Mouse (Mus musculus) T-helper 17 cell (primary cell): ENCODE measurements at regions not wholly inside any gene's neighbourhood (a gene's known extent, or its start where the extent isn't known, plus 50 kb on each side); places are given as distances from the start of the nearest gene placed in this dataset.

Experiments used
- in situ Hi-C, 2 experiments: fragments of 300-600 bp; cut with MboI, MseI; formaldehyde crosslinking; loops; 1 replicate in 1 of 2; 2 replicates in 1 of 2; pipeline ENCODE4 v1.15.1; 2025; ENCODE audit warnings: high pct_unique_total_duplicates in 2 of 2

- in situ Hi-C loops, result loop anchor here in 1 of 2 experiments (25.0 kb wide), 1 partner anchor 1411 kb away; no protein-coding TSS in a partner anchor
These were observed 73.4 kb upstream of the Rad23b start for GRCm38 (mm10) chr4:55276300-55276952.

DNA sequence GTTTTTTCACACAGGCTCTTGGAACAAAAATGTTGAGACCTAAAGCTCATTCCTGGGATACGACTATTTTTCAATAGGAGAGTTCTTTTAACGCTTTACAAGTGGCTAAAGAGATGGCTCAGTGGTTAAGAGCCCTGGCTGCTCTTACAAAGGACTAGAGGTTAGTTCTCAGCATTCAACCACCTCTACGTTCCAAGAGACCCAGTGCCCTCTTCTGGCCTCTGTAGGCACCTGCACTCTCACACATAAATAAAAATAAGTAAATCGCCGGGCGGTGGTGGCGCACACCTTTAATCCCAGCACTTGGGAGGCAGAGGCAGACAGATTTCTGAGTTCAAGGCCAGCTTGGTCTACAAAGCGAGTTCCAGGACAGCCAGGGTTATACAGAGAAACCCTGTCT, 70.5 kb upstream of the Rad23b start:
- in situ Hi-C loops, result loop anchor here in 1 of 2 experiments (25.0 kb wide), 1 partner anchor 1408 kb away; no protein-coding TSS in a partner anchor

DNA sequence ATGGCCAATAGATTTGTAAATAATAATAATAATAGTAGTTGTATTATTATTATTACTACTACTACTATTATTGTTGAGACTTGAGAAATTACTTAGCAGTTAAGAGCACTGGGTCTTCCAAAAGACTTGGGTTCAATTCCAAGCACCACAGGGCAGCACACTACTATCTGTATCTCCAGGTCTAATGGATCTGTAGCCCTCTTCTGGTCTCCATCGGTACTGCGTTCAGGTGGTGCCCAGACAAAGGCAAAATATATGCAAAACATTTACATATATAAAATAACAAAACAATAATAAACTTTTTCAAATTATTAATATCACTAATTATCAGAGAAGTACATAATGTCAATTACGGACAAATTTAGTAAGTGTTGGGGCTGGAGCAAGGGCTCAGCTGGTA, 69.1 kb upstream of the Rad23b start:
- in situ Hi-C loops, result loop anchor here in 1 of 2 experiments (25.0 kb wide), 1 partner anchor 1407 kb away; no protein-coding TSS in a partner anchor

GRCm38 (mm10) chr4:55281486-55282096, 68.3 kb upstream of the Rad23b start:
- in situ Hi-C loops, result loop anchor here in 1 of 2 experiments (25.0 kb wide), 1 partner anchor 1406 kb away; no protein-coding TSS in a partner anchor

DNA sequence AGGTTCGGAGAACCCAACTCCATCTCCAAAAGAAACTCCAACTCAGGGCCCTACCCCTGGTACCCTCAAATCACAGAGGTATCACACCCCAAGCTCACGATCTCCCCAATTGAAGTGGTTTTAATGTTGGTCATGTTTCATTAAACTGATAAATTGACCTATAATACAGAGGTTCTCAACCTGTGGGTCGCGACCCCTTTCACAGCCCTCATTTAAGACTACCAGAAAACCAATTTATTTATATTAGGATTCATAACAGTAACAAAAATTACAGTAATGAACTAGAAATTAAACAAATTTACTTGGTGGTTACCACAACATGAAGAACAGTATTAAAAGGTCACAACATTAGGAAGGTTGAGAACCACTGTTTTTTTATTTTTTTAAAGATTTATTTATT, 67.4 kb upstream of the Rad23b start:
- in situ Hi-C loops, result loop anchor here in 1 of 2 experiments (25.0 kb wide), 1 partner anchor 1405 kb away; no protein-coding TSS in a partner anchor

- in situ Hi-C loops, result loop anchor here in 1 of 2 experiments (25.0 kb wide), 1 partner anchor 1403 kb away; no protein-coding TSS in a partner anchor
These were observed 65.1 kb upstream of the Rad23b start for GRCm38 (mm10) chr4:55284722-55285225.

GRCm38 (mm10) chr4:55285641-55286040, 64.2 kb upstream of the Rad23b start:
- in situ Hi-C loops, result loop anchor here in 1 of 2 experiments (25.0 kb wide), 1 partner anchor 1402 kb away; no protein-coding TSS in a partner anchor

DNA sequence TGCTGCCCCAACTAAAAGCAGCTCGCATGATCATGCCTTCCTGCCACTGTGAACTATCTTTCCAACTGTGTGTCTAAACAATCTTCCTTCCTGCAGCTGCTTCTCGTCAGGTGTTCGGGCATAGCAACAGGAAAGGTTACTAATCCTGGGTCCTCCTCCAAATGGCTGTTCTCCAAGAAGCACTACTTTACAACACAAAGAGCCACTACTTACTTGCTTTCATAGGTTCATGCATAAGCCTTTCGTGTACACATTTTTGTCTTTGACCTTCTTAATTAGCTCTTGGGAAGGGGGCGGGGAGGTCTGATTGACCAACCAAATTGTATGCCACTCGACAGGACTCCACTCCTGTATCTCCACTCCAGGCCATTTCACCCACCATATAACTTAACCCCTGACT, 61.4 kb upstream of the Rad23b start:
- in situ Hi-C loops, result loop anchor here in 1 of 2 experiments (25.0 kb wide), 1 partner anchor 1399 kb away; no protein-coding TSS in a partner anchor

- in situ Hi-C loops, result loop anchor here (5.0 to 25.0 kb wide), 4 partner anchors 35 to 1395 kb away; no protein-coding TSS in a partner anchor
These were observed 57.6 kb upstream of the Rad23b start for GRCm38 (mm10) chr4:55292277-55292676.

- in situ Hi-C loops, result loop anchor here (5.0 to 25.0 kb wide), 4 partner anchors 35 to 1395 kb away; no protein-coding TSS in a partner anchor
These were observed 57.1 kb upstream of the Rad23b start for GRCm38 (mm10) chr4:55292701-55293100.

DNA sequence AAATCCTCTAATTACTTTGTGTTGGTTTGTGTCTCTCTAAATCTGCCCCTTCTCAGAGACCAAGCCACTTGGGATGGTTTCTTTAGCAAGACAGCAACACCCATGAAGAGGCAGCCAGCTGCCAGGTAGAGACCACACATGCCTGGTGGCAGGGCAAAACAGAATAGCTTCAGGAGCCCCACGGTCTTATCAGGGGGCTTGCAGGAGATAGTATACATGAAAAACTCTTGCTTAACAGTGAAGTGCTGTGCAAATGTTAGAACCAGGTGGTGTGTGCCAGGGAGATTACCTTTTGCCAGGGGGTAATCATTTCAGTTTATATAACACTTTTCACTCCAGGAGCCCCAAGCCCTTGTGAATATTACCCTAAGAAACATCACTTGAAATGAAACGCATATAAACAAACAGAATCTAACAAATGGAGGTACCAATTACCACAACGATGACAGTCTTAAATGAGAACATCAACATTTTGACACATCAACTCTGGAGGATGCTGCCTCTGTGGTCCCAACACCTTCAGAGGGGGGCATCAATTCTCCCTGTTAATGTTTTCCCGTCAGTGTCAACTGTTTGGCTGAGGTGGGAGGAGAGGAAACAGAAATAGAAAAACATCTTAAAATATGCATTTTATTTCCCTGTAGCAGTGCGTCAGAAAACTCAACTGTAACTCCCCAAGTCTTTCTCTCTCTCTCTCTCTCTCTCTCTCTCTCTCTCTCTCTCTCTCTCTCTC, 56.3 kb upstream of the Rad23b start:
- in situ Hi-C loops, result loop anchor here (5.0 to 25.0 kb wide), 4 partner anchors 34 to 1394 kb away; no protein-coding TSS in a partner anchor

GRCm38 (mm10) chr4:55294255-55294687, 55.6 kb upstream of the Rad23b start:
- in situ Hi-C loops, result loop anchor here (5.0 to 25.0 kb wide), 4 partner anchors 33 to 1393 kb away; no protein-coding TSS in a partner anchor

GRCm38 (mm10) chr4:55297841-55298240, 52.0 kb upstream of the Rad23b start:
- in situ Hi-C loops, result loop anchor here (10.0 to 25.0 kb wide), 2 partner anchors 707 to 1389 kb away; no protein-coding TSS in a partner anchor
